Mouse (Mus musculus) limb, embryonic 12.5 days (tissue): ENCODE data around the gene Rufy1. TPM values are rescaled to one million over a fixed set of nuclear protein-coding genes. Genes with fewer than 3 reads are reported as not detected.
A peak's percentile ranks its signal among the peaks of the same experiment; 100 is the strongest.

Source experiments
- microRNA counts: library from miRNA; unstranded; fragments of <30 nt; microRNA quantifications from one replicate; lab custom pipeline; 2017
- microRNA-seq: library from miRNA; unstranded; fragments of <30 nt; microRNA quantifications from one replicate; pipeline ENCODE4, GENCODE M21; 2017
- polyA plus RNA-seq: library from polyadenylated mRNA; unstranded; fragments of >200 nt; fragmentation: Nextera tagmentation; extraction: Ambion mirVana; gene quantifications from 2 replicates; pipeline ENCODE4 v1.2.1, GENCODE M21; 2016

The Rufy1 gene
- polyA plus RNA-seq, 1 experiment from 2014 or later: 28.1 TPM

MicroRNAs within 50 kb of the gene (microRNA counts, 519-probe panel; counts per million panel counts)
- microRNA mmu-miR-804 (lab: Ali Mortazavi, UCI): 4,457 counts per million, percentile 34 among the panel's probes with 10 or more counts

Small RNA genes within 50 kb of the gene (microRNA-seq; reads per million reads assigned to microRNA genes)
- not detected for gene Mir804

Other genes with a start within 250 kb of the Rufy1 start
- 165 and 167 TPM in 2 replicates for gene Sqstm1, start 220.3 kb downstream of the Rufy1 start, polyA plus RNA-seq
- 31.2 and 35.2 TPM in 2 replicates for gene Mgat4b, start 220.2 kb downstream of the Rufy1 start, polyA plus RNA-seq
- 0.47 and 1.0 TPM in 2 replicates for gene Ltc4s, start 192.5 kb downstream of the Rufy1 start, polyA plus RNA-seq
- gene Maml1, start 138.8 kb downstream of the Rufy1 start, polyA plus RNA-seq: 9.0 and 10.4 TPM in 2 replicates
- gene Canx, start 105.5 kb downstream of the Rufy1 start, polyA plus RNA-seq: 292 and 313 TPM in 2 replicates
- gene Cby3, start 76.7 kb downstream of the Rufy1 start, polyA plus RNA-seq: 0.44 TPM in 1 of 2 replicates, not detected in the other
- gene Hnrnph1, start 54.1 kb downstream of the Rufy1 start, polyA plus RNA-seq: 636 and 669 TPM in 2 replicates
- gene Adamts2, start 171.0 kb upstream of the Rufy1 start, polyA plus RNA-seq: 2.8 and 3.0 TPM in 2 replicates